Mouse (Mus musculus) thymus, adult 2 months (tissue): ENCODE data around the gene Krt10.

Source experiments
- CTCF ChIP-seq: fragments of 200-500 bp; IDR thresholded peaks from 2 replicates; pipeline ENCODE4 v1.5.1; 2012; ENCODE audit warnings: mild to moderate bottlenecking, control low read depth, low read length, moderate library complexity, borderline replicate concordance; ENCODE audit not compliant: control insufficient read depth, poor library complexity, insufficient read depth; ENCODE audit errors: extremely low read depth
- POLR2A ChIP-seq: fragments of 200-500 bp; IDR thresholded peaks from 2 replicates; pipeline ENCODE4 v1.6.1; 2012; ENCODE audit warnings: mild to moderate bottlenecking, low read length, control low read depth, moderate library complexity; ENCODE audit not compliant: control insufficient read depth, poor library complexity, insufficient read depth; ENCODE audit errors: extremely low read depth

GRCm38 (mm10) chr11:99398084-99398483, 8.9 kb upstream of the Krt10 start:
- TF ChIP-seq POLR2A (no peak), CTCF (no peak)
